Mouse (Mus musculus) brain, embryonic 14.5 days (tissue): Measurements from ENCODE around the gene Gipr.
"Not testable (repeated sequence)": the region's sequence is repeated elsewhere in the genome, so short reads cannot be mapped to it uniquely, and the experiment has no call there.

Experiments used
- CTCF ChIP-seq: fragments of 200-500 bp; IDR thresholded peaks from 2 replicates; pipeline ENCODE4 v1.5.1; 2012; ENCODE audit warnings: inconsistent platforms, mild to moderate bottlenecking, moderate library complexity, borderline replicate concordance; ENCODE audit not compliant: insufficient read depth, insufficient read length; ENCODE audit errors: extremely low read depth
- POLR2A ChIP-seq: fragments of 200-500 bp; IDR thresholded peaks from 2 replicates; pipeline ENCODE4 v1.6.1; 2012; ENCODE audit warnings: mild to moderate bottlenecking, inconsistent platforms, borderline replicate concordance; ENCODE audit not compliant: poor library complexity, insufficient read depth, insufficient read length, severe bottlenecking; ENCODE audit errors: extremely low read depth

GRCm38 (mm10) chr7:19151121-19151520 is 14.8 kb downstream of the Gipr start:
- TF ChIP-seq POLR2A, CTCF: not testable (repeated sequence)
